Mouse (Mus musculus) brain, embryonic 14.5 days (tissue): ENCODE data around the gene Zfp326.

Experiments used
- CTCF ChIP-seq: fragments of 200-500 bp; IDR thresholded peaks from 2 replicates; pipeline ENCODE4 v1.5.1; 2012; ENCODE audit warnings: inconsistent platforms, mild to moderate bottlenecking, moderate library complexity, borderline replicate concordance; ENCODE audit not compliant: insufficient read depth, insufficient read length; ENCODE audit errors: extremely low read depth
- POLR2A ChIP-seq: fragments of 200-500 bp; IDR thresholded peaks from 2 replicates; pipeline ENCODE4 v1.6.1; 2012; ENCODE audit warnings: mild to moderate bottlenecking, inconsistent platforms, borderline replicate concordance; ENCODE audit not compliant: poor library complexity, insufficient read depth, insufficient read length, severe bottlenecking; ENCODE audit errors: extremely low read depth

- TF ChIP-seq CTCF (no peak), POLR2A (no peak)
These were observed 40.4 kb upstream of the Zfp326 start for GRCm38 (mm10) chr5:105836006-105836405.
